Mouse (Mus musculus) mature B cell (primary cell): ENCODE measurements around the gene Il1r1.

Source experiments
- in situ Hi-C: fragments of 300-500 bp; cut with MboI; formaldehyde crosslinking; loops from 2 replicates; pipeline ENCODE4 v1.14.3; 2019

Gene Il1r1

DNA sequence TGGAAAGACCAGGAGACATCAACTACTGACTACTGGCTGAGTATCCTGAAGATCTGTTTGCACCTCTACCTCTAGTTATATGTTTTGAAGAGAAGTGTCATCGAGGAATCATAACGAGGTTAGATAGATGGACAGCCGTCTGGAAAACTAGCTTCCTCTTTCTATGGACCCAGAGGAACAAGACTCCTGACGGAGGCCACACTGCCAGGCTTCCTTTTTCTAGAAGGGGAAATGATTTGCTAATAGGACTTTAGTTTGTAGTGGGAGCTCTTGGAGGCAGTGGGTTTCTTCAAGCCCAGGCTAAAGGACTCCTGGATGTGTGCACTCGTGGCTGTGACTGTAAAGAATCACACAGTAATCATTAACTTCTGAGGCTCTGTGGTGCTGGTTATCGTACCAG is 96.9 kb downstream of the Il1r1 start:
- in situ Hi-C loops, result no loop called here

GRCm38 (mm10) chr1:40322543-40322942 is 97.7 kb downstream of the Il1r1 start:
- in situ Hi-C loops, result no loop called here

- in situ Hi-C loops, result no loop called here
Observed at GRCm38 (mm10) chr1:40324457-40324856, 99.6 kb downstream of the Il1r1 start, which contains the start of gene Il1rl2. Il1rl2 (plus strand) TSS chr1:40324610.

DNA sequence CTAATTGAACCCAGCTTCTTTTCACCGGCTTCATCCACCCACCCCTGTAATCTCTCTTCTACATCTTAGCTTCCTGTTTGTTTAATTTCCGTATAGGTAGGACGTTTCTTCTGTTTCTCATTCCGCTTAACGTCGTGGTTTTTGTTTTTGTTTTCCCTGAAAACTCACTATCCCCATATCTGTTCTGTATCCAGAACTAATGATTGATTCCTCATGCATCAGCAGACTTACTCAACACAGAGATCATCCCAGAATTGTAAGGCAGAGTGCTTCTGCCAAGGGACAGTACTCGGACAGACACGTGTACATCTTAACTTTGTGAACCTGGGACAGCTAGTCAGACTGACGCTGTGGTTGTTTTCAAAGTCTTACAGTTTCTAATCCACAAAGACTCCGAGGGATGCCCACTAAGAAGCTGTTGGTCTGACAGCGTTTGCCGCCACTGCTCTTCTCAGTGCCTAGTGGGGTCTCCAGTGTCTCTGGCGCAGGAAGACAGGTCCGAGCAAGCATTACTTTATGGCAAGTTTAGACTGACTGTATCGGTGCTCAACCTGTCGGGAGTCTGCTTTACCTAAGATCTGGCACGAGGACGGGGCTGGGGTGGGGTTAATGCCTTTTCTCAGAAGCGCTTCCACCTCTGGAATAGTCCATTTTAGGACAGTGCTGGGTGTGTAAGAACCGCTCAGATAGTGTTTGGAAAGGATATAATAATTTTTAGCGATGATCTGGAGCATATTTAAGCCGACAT is 100.2 kb downstream of the Il1r1 start:
- in situ Hi-C loops, result no loop called here

DNA sequence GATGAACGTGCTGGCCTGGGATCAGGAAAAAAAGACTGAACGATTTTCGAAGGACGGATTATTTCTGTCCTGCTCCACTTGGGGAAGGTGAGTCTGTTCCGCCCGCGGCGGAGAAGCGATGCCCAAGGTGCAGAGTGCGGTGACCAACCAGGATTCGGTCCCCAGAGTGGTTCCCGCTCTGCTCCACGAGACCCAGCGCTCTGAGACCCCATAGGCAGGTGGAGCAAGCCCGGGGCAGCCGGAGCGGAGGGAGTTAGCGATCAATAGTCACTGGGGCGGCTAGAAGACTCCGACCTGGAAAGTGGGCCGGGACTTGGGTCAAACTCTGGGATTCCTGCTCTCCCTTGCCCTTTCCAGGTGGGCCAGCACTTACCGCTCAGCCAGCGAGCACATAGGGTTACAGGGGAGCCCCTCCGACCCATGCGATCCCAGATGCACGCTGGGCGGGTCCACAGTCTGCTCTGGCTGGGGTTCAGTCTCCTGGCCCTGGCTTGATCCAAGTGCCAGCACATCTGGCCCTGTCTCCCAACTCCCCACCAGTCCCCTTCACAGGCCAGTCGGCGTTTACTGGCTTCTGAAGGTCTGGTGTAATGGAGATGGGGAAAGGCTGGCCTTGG is 100.9 kb downstream of the Il1r1 start:
- in situ Hi-C loops, result no loop called here

GRCm38 (mm10) chr1:40327604-40328003 is 102.7 kb downstream of the Il1r1 start:
- in situ Hi-C loops, result no loop called here

GRCm38 (mm10) chr1:40329526-40329925 is 104.6 kb downstream of the Il1r1 start:
- in situ Hi-C loops, result no loop called here

GRCm38 (mm10) chr1:40330181-40330580 is 105.3 kb downstream of the Il1r1 start:
- in situ Hi-C loops, result no loop called here

- in situ Hi-C loops, result no loop called here
Observed at GRCm38 (mm10) chr1:40339346-40339745, 114.5 kb downstream of the Il1r1 start.

DNA sequence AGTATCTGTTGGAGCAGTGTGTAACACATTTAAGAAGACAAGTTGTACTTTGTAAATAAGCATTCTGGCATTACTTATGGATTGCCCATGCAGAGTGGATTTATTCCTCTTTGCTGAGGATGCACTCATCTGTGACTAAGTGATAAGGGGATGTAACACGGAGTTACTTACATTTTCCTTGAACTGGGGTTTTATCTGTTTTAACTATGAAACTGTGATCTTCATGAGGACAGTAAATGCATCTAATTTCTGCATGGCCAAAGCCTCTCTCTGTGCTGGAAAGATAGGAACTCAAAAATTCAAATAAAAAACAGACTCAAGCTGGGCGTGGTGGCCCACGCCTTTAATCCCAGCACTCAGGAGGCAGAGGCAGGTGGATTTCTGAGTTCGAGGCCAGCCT is 115.2 kb downstream of the Il1r1 start:
- in situ Hi-C loops, result no loop called here

DNA sequence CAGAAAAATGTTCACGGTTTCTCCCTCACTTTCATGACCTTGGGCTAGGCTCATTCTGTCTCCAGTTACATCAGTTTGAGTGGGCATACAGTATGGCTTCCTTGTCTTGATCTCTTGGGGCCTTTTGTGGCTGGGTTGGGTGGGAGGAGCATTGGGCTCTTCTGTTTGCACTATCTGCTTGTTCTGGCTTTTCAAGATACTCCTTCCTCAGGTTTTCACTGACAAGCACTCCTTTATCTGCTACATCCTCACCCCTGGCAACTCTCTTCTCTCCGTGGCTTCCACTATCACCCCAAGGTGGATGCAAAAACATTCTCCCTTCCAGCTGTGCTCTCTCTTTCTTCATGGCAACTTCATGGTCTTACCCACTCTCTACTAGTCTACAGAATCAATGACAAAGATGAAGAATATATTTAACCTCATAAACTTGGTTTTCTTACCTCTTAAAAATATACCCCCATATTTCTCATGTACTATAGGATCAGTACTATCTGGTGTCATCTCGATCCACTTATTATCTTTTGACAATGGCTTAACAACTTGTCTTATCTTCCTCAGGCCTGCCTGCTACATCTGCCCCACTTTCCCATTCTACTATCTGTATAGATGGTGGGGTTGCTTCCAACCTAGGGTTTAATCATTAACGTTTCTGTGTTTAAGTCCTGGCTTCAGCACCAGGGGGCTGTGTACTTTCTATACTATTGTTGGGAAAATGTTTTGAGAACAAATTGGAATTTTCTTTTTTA is 127.5 kb downstream of the Il1r1 start:
- in situ Hi-C loops, result no loop called here

- in situ Hi-C loops, result no loop called here
Observed at GRCm38 (mm10) chr1:40352904-40353286, 128.0 kb downstream of the Il1r1 start.

DNA sequence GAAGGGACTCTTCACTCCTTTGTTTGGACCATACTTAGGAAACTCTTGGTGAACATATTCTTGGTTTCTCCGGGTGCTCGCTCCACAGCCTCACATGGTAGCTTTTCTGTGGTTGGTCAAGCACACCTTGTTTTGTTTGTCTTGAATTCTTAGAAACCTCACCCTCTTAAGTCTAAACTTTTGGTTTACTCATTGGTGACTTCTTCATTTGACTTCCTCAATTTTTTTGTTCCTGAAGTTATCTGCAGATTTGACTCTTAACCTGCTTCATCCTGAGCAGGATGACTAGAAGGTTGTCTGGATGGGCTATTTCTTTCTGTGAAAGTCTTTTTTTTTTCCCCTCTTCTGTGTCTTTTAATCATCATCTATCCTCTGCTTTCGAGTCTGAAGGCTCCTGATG is 129.8 kb downstream of the Il1r1 start:
- in situ Hi-C loops, result no loop called here

DNA sequence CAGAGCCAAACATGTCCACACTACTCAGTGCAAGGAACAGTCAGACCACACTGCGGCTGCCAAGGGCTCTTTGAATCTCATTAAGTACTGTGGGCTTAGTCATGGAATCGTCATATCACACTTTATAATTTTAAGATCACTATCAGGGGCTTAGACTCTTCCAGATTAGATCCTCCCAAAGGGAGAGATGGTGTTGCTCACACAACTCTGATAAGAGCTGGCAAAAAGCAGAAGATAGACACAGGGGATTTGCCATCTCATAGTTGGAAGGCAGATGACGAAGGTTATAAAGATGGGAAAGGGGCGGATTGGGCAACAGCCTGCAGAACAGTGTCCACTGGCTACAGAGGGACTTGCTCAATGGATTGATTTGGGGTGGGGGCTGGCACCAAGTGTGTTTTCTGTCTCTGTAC is 130.6 kb downstream of the Il1r1 start:
- in situ Hi-C loops, result no loop called here

DNA sequence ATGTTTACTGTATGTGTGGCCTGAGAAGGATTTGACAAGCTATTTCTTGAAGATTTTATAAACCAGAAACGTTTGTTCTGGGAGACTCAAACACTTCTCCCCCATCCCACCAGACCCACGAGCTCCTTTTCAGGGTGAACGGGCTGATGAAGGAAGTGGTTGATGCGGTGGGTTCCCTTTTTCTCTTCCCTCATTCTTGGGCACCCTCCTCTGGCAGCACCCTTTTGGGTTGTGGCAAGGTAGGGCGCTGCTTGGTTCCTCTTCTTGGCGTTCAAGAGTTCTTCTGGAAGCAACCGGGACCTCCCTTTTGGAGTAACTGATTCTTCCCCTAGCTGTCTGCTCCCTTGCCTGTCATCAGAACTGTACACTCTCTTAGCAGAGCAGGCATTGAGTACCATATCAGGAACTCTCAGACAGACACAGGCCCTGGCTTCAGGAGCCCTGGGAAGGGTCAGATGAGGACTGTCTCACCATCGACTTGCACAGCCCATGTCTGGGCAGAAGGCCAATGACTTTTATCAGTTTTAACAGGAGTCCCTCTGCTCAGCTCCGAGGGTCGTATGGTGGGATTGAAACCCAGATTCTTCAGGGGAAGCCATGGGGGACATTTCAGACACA is 131.1 kb downstream of the Il1r1 start:
- in situ Hi-C loops, result no loop called here

- in situ Hi-C loops, result no loop called here
Observed at GRCm38 (mm10) chr1:40357921-40358320, 133.0 kb downstream of the Il1r1 start.

GRCm38 (mm10) chr1:40358351-40358750 is 133.5 kb downstream of the Il1r1 start:
- in situ Hi-C loops, result no loop called here

- in situ Hi-C loops, result no loop called here
Observed at GRCm38 (mm10) chr1:40358771-40359181, 133.9 kb downstream of the Il1r1 start.

- in situ Hi-C loops, result no loop called here
Observed at GRCm38 (mm10) chr1:40359731-40360130, 134.9 kb downstream of the Il1r1 start.

- in situ Hi-C loops, result no loop called here
Observed at GRCm38 (mm10) chr1:40360969-40361368, 136.1 kb downstream of the Il1r1 start.

- in situ Hi-C loops, result no loop called here
Observed at GRCm38 (mm10) chr1:40361596-40361995, 136.7 kb downstream of the Il1r1 start.

GRCm38 (mm10) chr1:40362784-40363183 is 137.9 kb downstream of the Il1r1 start:
- in situ Hi-C loops, result no loop called here
